Mouse (Mus musculus): ENCODE measurements around the gene Shank1. TPM values are rescaled to one million over a fixed set of nuclear protein-coding genes. Genes with fewer than 3 reads are reported as not detected.

Shank1 gene
- polyA plus RNA-seq, 1 experiment from 2014 or later, result 0.85 TPM

- no peaks in the 10 kb centered on the region for H3K36me3 ChIP-seq (ENCODE audit: control insufficient read depth, insufficient read depth, low read length)
- H3K27ac ChIP-seq (replicated peaks; ENCODE audit: low read depth, low read length), result no peak overlapping the region
- DNase-seq (ENCODE audit: low spot score) (no peak), ATAC-seq (ENCODE audit: insufficient number of reproducible peaks, low FRiP score, low TSS enrichment, low read depth) (no peak)
- H3K4me1 ChIP-seq (ENCODE audit: control insufficient read depth, insufficient read depth, low read length), result peaks cover 6% of the 10 kb centered on the region
- no peak overlapping the region for H3K4me3 ChIP-seq (ENCODE audit: low read depth, low read length)
- H3K4me2 ChIP-seq (ENCODE audit: low read depth, severe bottlenecking), result no peak overlapping the region
- WGBS, result 65% methylated on average over 4 of the region's 4 CpGs
- H3K27me3 ChIP-seq (ENCODE audit: control insufficient read depth, insufficient read depth, low read length), result no peaks in the 10 kb centered on the region
- no peak overlapping the region for H3K9ac ChIP-seq (ENCODE audit: low read length)
- no peaks in the 10 kb centered on the region for H3K9me3 ChIP-seq (ENCODE audit: control insufficient read depth, low read length)
These were observed 68.2 kb downstream of the Shank1 start for GRCm38 (mm10) chr7:44378290-44378689.

- no peak for ATAC-seq (ENCODE audit: insufficient number of reproducible peaks, low FRiP score, low TSS enrichment, low read depth)
- H3K4me2 ChIP-seq (ENCODE audit: low read depth, severe bottlenecking), result no peak overlapping the region
- no peak overlapping the region for H3K4me3 ChIP-seq (ENCODE audit: low read depth, low read length)
- no peak for DNase-seq (ENCODE audit: low spot score)
- 76% methylated on average over 12 of the region's 12 CpGs for WGBS
- H3K36me3 ChIP-seq (ENCODE audit: control insufficient read depth, insufficient read depth, low read length), result no peaks in the 10 kb centered on the region
- H3K9ac ChIP-seq (ENCODE audit: low read length), result no peak overlapping the region
- H3K9me3 ChIP-seq (ENCODE audit: control insufficient read depth, low read length), result no peaks in the 10 kb centered on the region
- H3K27ac ChIP-seq (replicated peaks; ENCODE audit: low read depth, low read length), result no peak overlapping the region
- H3K4me1 ChIP-seq (ENCODE audit: control insufficient read depth, insufficient read depth, low read length), result 0 out of 2 replicates have a peak, but pooled peaks cover 2% of the 10 kb centered on the region
- H3K27me3 ChIP-seq (ENCODE audit: control insufficient read depth, insufficient read depth, low read length), result peaks cover 6% of the 10 kb centered on the region
These were observed 72.5 kb downstream of the Shank1 start for GRCm38 (mm10) chr7:44382541-44382940.

GRCm38 (mm10) chr7:44383980-44384715 lies 74.1 kb downstream of the Shank1 start, which contains the start of gene Syt3:
Gene Syt3 (plus strand): TSS chr7:44384102.
- under 1% methylated on average over 28 of the region's 33 CpGs for WGBS
- ATAC-seq (ENCODE audit: insufficient number of reproducible peaks, low FRiP score, low TSS enrichment, low read depth) (peak; percentile 84), DNase-seq (ENCODE audit: low spot score) (peak; percentile 80)
- H3K27me3 ChIP-seq (ENCODE audit: control insufficient read depth, insufficient read depth, low read length), result peaks cover 6% of the 10 kb centered on the region
- H3K4me2 ChIP-seq (ENCODE audit: low read depth, severe bottlenecking), result peak within 1 kb of the TSS; percentile 90
- H3K4me3 ChIP-seq (ENCODE audit: low read depth, low read length), result peak within 1 kb of the TSS; percentile 46
- 0 out of 2 replicates have a peak, but pooled peaks cover 2% of the 10 kb centered on the region for H3K4me1 ChIP-seq (ENCODE audit: control insufficient read depth, insufficient read depth, low read length)
- no peak within 1 kb of the TSS for H3K27ac ChIP-seq (replicated peaks; ENCODE audit: low read depth, low read length)
- H3K9ac ChIP-seq (ENCODE audit: low read length), result peak within 1 kb of the TSS; percentile 49
- no peaks in the 10 kb centered on the region for H3K9me3 ChIP-seq (ENCODE audit: control insufficient read depth, low read length)
- H3K36me3 ChIP-seq (ENCODE audit: control insufficient read depth, insufficient read depth, low read length), result no peaks in the 10 kb centered on the region

GRCm38 (mm10) chr7:44384716-44385059 lies 74.6 kb downstream of the Shank1 start:
- ATAC-seq (ENCODE audit: insufficient number of reproducible peaks, low FRiP score, low TSS enrichment, low read depth), result peak; percentile 48

GRCm38 (mm10) chr7:44385720-44386119 lies 75.7 kb downstream of the Shank1 start, which contains the start of gene 1700008O03Rik:
Gene 1700008O03Rik (minus strand): TSS chr7:44385820.
- 74% methylated on average over 12 of the region's 12 CpGs for WGBS
- peak within 1 kb of the TSS; percentile 46 for H3K4me3 ChIP-seq (ENCODE audit: low read depth, low read length)
- peaks cover 6% of the 10 kb centered on the region for H3K27me3 ChIP-seq (ENCODE audit: control insufficient read depth, insufficient read depth, low read length)
- H3K27ac ChIP-seq (replicated peaks; ENCODE audit: low read depth, low read length), result no peak within 1 kb of the TSS
- ATAC-seq (ENCODE audit: insufficient number of reproducible peaks, low FRiP score, low TSS enrichment, low read depth), result no peak
- peak within 1 kb of the TSS; percentile 90 for H3K4me2 ChIP-seq (ENCODE audit: low read depth, severe bottlenecking)
- no peaks in the 10 kb centered on the region for H3K36me3 ChIP-seq (ENCODE audit: control insufficient read depth, insufficient read depth, low read length)
- 0 out of 2 replicates have a peak, but pooled peaks cover 2% of the 10 kb centered on the region for H3K4me1 ChIP-seq (ENCODE audit: control insufficient read depth, insufficient read depth, low read length)
- no peaks in the 10 kb centered on the region for H3K9me3 ChIP-seq (ENCODE audit: control insufficient read depth, low read length)
- H3K9ac ChIP-seq (ENCODE audit: low read length), result no peak within 1 kb of the TSS
- no peak for DNase-seq (ENCODE audit: low spot score)

More at GRCm38 (mm10) chr7:44384716-44385059, 74.6 kb downstream of the Shank1 start:
- WGBS, result 0% methylated on average over 16 of the region's 17 CpGs
- Histone ChIP-seq H3K4me1 (ENCODE audit: control insufficient read depth, insufficient read depth, low read length) (0 out of 2 replicates have a peak, but pooled peaks cover 2% of the 10 kb centered on the region), H3K9ac (ENCODE audit: low read length) (no peak overlapping the region), H3K4me3 (ENCODE audit: low read depth, low read length) (peak overlapping the region; percentile 46), H3K9me3 (ENCODE audit: control insufficient read depth, low read length) (no peaks in the 10 kb centered on the region), H3K27ac (replicated peaks; ENCODE audit: low read depth, low read length) (no peak overlapping the region), H3K36me3 (ENCODE audit: control insufficient read depth, insufficient read depth, low read length) (no peaks in the 10 kb centered on the region), H3K27me3 (ENCODE audit: control insufficient read depth, insufficient read depth, low read length) (peaks cover 6% of the 10 kb centered on the region), H3K4me2 (ENCODE audit: low read depth, severe bottlenecking) (peak overlapping the region; percentile 90)
- DNase-seq (ENCODE audit: low spot score), result no peak

GRCm38 (mm10) chr7:44391831-44392230 lies 81.8 kb downstream of the Shank1 start:
- Histone ChIP-seq H3K4me2 (ENCODE audit: low read depth, severe bottlenecking) (no peak overlapping the region), H3K9me3 (ENCODE audit: control insufficient read depth, low read length) (no peaks in the 10 kb centered on the region), H3K4me1 (ENCODE audit: control insufficient read depth, insufficient read depth, low read length) (no peaks in the 10 kb centered on the region), H3K36me3 (ENCODE audit: control insufficient read depth, insufficient read depth, low read length) (no peaks in the 10 kb centered on the region), H3K27me3 (ENCODE audit: control insufficient read depth, insufficient read depth, low read length) (no peaks in the 10 kb centered on the region), H3K27ac (replicated peaks; ENCODE audit: low read depth, low read length) (no peak overlapping the region), H3K9ac (ENCODE audit: low read length) (no peak overlapping the region), H3K4me3 (ENCODE audit: low read depth, low read length) (no peak overlapping the region)
- no peak for ATAC-seq (ENCODE audit: insufficient number of reproducible peaks, low FRiP score, low TSS enrichment, low read depth)
- 79% methylated on average over 4 of the region's 4 CpGs for WGBS
- no peak for DNase-seq (ENCODE audit: low spot score)

GRCm38 (mm10) chr7:44392341-44392740 lies 82.3 kb downstream of the Shank1 start:
- no peak overlapping the region for H3K4me3 ChIP-seq (ENCODE audit: low read depth, low read length)
- H3K9ac ChIP-seq (ENCODE audit: low read length), result no peak overlapping the region
- no peaks in the 10 kb centered on the region for H3K27me3 ChIP-seq (ENCODE audit: control insufficient read depth, insufficient read depth, low read length)
- H3K9me3 ChIP-seq (ENCODE audit: control insufficient read depth, low read length), result no peaks in the 10 kb centered on the region
- no peak overlapping the region for H3K4me2 ChIP-seq (ENCODE audit: low read depth, severe bottlenecking)
- H3K36me3 ChIP-seq (ENCODE audit: control insufficient read depth, insufficient read depth, low read length), result no peaks in the 10 kb centered on the region
- H3K4me1 ChIP-seq (ENCODE audit: control insufficient read depth, insufficient read depth, low read length), result no peaks in the 10 kb centered on the region
- DNase-seq (ENCODE audit: low spot score) (no peak), ATAC-seq (ENCODE audit: insufficient number of reproducible peaks, low FRiP score, low TSS enrichment, low read depth) (no peak)
- no peak overlapping the region for H3K27ac ChIP-seq (replicated peaks; ENCODE audit: low read depth, low read length)
- 87% methylated on average over 14 of the region's 14 CpGs for WGBS

- Histone ChIP-seq H3K36me3 (ENCODE audit: control insufficient read depth, insufficient read depth, low read length) (no peaks in the 10 kb centered on the region), H3K4me3 (ENCODE audit: low read depth, low read length) (no peak overlapping the region), H3K9me3 (ENCODE audit: control insufficient read depth, low read length) (no peaks in the 10 kb centered on the region), H3K9ac (ENCODE audit: low read length) (no peak overlapping the region), H3K4me1 (ENCODE audit: control insufficient read depth, insufficient read depth, low read length) (no peaks in the 10 kb centered on the region), H3K4me2 (ENCODE audit: low read depth, severe bottlenecking) (no peak overlapping the region), H3K27ac (replicated peaks; ENCODE audit: low read depth, low read length) (no peak overlapping the region), H3K27me3 (ENCODE audit: control insufficient read depth, insufficient read depth, low read length) (no peaks in the 10 kb centered on the region)
- WGBS, result 92% methylated on average over 17 of the region's 17 CpGs
- ATAC-seq (ENCODE audit: insufficient number of reproducible peaks, low FRiP score, low TSS enrichment, low read depth) (no peak), DNase-seq (ENCODE audit: low spot score) (no peak)
These were observed 83.2 kb downstream of the Shank1 start for GRCm38 (mm10) chr7:44393284-44393683.

All from limb, embryonic 11.5 days (tissue).